Mouse (Mus musculus) liver, embryonic 15.5 days (tissue): ENCODE measurements around the gene Gsg1l. TPM values are rescaled to one million over a fixed set of nuclear protein-coding genes. Genes with fewer than 3 reads are reported as not detected.

Source experiments
- ATAC-seq: fragments of 200-750 bp; cut with Nextera tagmentation; 2 replicates; pipeline ENCODE4 v1.8.0; 2017; ENCODE audit warnings: moderate number of reproducible peaks, mild to moderate bottlenecking, moderate library complexity; ENCODE audit not compliant: insufficient read depth
- H3K27ac ChIP-seq: fragments of 300-500 bp; sonication (generic); replicated peaks from 2 replicates; pipeline ENCODE4 v1.5.1; 2015; ENCODE audit warnings: mild to moderate bottlenecking, inconsistent platforms
- H3K27me3 ChIP-seq: fragments of 300-500 bp; sonication (generic); 2 replicates; pipeline ENCODE4 v1.6.1; 2015; ENCODE audit warnings: mild to moderate bottlenecking, inconsistent platforms
- H3K36me3 ChIP-seq: fragments of 300-500 bp; sonication (generic); replicated peaks from 2 replicates; pipeline ENCODE4 v1.6.1; 2015; ENCODE audit warnings: moderate library complexity, mild to moderate bottlenecking, inconsistent platforms
- H3K4me1 ChIP-seq: fragments of 300-500 bp; sonication (generic); replicated peaks from 2 replicates; pipeline ENCODE4 v1.6.1; 2015; ENCODE audit warnings: inconsistent platforms
- H3K4me2 ChIP-seq: fragments of 300-500 bp; sonication (generic); 2 replicates; pipeline ENCODE4 v1.6.1; 2015; ENCODE audit warnings: moderate library complexity, mild to moderate bottlenecking, inconsistent platforms
- H3K4me3 ChIP-seq: fragments of 300-500 bp; sonication (generic); replicated peaks from 2 replicates; pipeline ENCODE4 v1.5.1; 2015; ENCODE audit warnings: mild to moderate bottlenecking, inconsistent platforms
- H3K9ac ChIP-seq: fragments of 300-500 bp; sonication (generic); 2 replicates; pipeline ENCODE4 v1.6.1; 2015; ENCODE audit warnings: moderate library complexity, mild to moderate bottlenecking, inconsistent platforms
- H3K9me3 ChIP-seq: fragments of 300-500 bp; sonication (generic); replicated peaks from 2 replicates; pipeline ENCODE4 v1.6.1; 2016; ENCODE audit warnings: inconsistent platforms
- WGBS: fragments of 180-500 bp; shearing (Covaris S2); methylation state at CpG from one replicate; pipeline ENCODE4 v1.1.7; 2015; ENCODE audit warnings: mixed read lengths; ENCODE audit not compliant: insufficient replicate concordance; 5-methylcytosine and 5-hydroxymethylcytosine counted together
- polyA plus RNA-seq: library from polyadenylated mRNA; unstranded; fragments of >200 nt; fragmentation: Nextera tagmentation; extraction: Ambion mirVana; gene quantifications from 2 replicates; pipeline ENCODE4 v1.2.1, GENCODE M21; 2015

Gsg1l gene
- polyA plus RNA-seq, 1 experiment from 2014 or later, result 0.09 TPM

GRCm38 (mm10) chr7:125859564-125859963 lies 222.6 kb downstream of the Gsg1l start:
- Histone ChIP-seq H3K9me3 (no peaks in the 10 kb centered on the region), H3K4me3 (no peak overlapping the region), H3K4me1 (no peaks in the 10 kb centered on the region), H3K36me3 (no peaks in the 10 kb centered on the region), H3K27ac (no peak overlapping the region), H3K9ac (no peak overlapping the region), H3K4me2 (no peak overlapping the region), H3K27me3 (no peaks in the 10 kb centered on the region)
- WGBS, result 57% methylated on average over 3 of the region's 3 CpGs
- ATAC-seq, result no peak

GRCm38 (mm10) chr7:125847528-125847866 lies 234.7 kb downstream of the Gsg1l start:
- Histone ChIP-seq H3K27ac (no peak overlapping the region), H3K4me1 (no peaks in the 10 kb centered on the region), H3K27me3 (no peaks in the 10 kb centered on the region), H3K4me3 (no peak overlapping the region), H3K36me3 (no peaks in the 10 kb centered on the region), H3K4me2 (no peak overlapping the region), H3K9me3 (no peaks in the 10 kb centered on the region), H3K9ac (no peak overlapping the region)
- no peak for ATAC-seq
- WGBS, result 65% methylated on average over 2 of the region's 2 CpGs

- Histone ChIP-seq H3K4me2 (no peak overlapping the region), H3K27ac (no peak overlapping the region), H3K4me1 (no peaks in the 10 kb centered on the region), H3K9me3 (no peaks in the 10 kb centered on the region), H3K27me3 (no peaks in the 10 kb centered on the region), H3K9ac (no peak overlapping the region), H3K36me3 (no peaks in the 10 kb centered on the region), H3K4me3 (no peak overlapping the region)
- 58% methylated on average over 8 of the region's 8 CpGs for WGBS
- no peak for ATAC-seq
Measured at GRCm38 (mm10) chr7:125846866-125847527, 235.2 kb downstream of the Gsg1l start.

- H3K4me1 ChIP-seq, result no peaks in the 10 kb centered on the region
Measured at GRCm38 (mm10) chr7:125845611-125846010, 236.6 kb downstream of the Gsg1l start.

GRCm38 (mm10) chr7:125838078-125838742 lies 244.0 kb downstream of the Gsg1l start:
- H3K9ac ChIP-seq, result no peak overlapping the region
- no peak overlapping the region for H3K27ac ChIP-seq
- no peaks in the 10 kb centered on the region for H3K4me1 ChIP-seq
- no peaks in the 10 kb centered on the region for H3K9me3 ChIP-seq
- H3K27me3 ChIP-seq, result no peaks in the 10 kb centered on the region
- no peak for ATAC-seq
- 57% methylated on average over 5 of the region's 5 CpGs for WGBS
- no peak overlapping the region for H3K4me2 ChIP-seq
- H3K36me3 ChIP-seq, result no peaks in the 10 kb centered on the region
- H3K4me3 ChIP-seq, result no peak overlapping the region

More at GRCm38 (mm10) chr7:125845611-125846010, 236.6 kb downstream of the Gsg1l start:
- 51% methylated on average over 1 of the region's 1 CpGs for WGBS
- Histone ChIP-seq H3K4me2 (no peak overlapping the region), H3K9ac (no peak overlapping the region), H3K27me3 (no peaks in the 10 kb centered on the region), H3K36me3 (no peaks in the 10 kb centered on the region), H3K4me3 (no peak overlapping the region), H3K9me3 (no peaks in the 10 kb centered on the region), H3K27ac (no peak overlapping the region)
- no peak for ATAC-seq

GRCm38 (mm10) chr7:125833471-125833870 lies 248.7 kb downstream of the Gsg1l start:
- Histone ChIP-seq H3K4me1 (no peaks in the 10 kb centered on the region; the same call in 1 of the 2 replicates), H3K36me3 (no peaks in the 10 kb centered on the region), H3K9ac (no peak overlapping the region), H3K27me3 (no peaks in the 10 kb centered on the region), H3K9me3 (no peaks in the 10 kb centered on the region), H3K4me2 (no peak overlapping the region), H3K4me3 (no peak overlapping the region), H3K27ac (no peak overlapping the region)
- WGBS, result 71% methylated on average over 2 of the region's 2 CpGs
- ATAC-seq, result no peak

- Histone ChIP-seq H3K4me3 (no peak overlapping the region), H3K9ac (no peak overlapping the region), H3K9me3 (no peaks in the 10 kb centered on the region), H3K27me3 (no peaks in the 10 kb centered on the region), H3K27ac (no peak overlapping the region), H3K36me3 (no peaks in the 10 kb centered on the region), H3K4me1 (no peaks in the 10 kb centered on the region; the same call in 1 of the 2 replicates), H3K4me2 (no peak overlapping the region)
- 6% methylated on average over 1 of the region's 1 CpGs for WGBS
- ATAC-seq, result no peak
Measured at GRCm38 (mm10) chr7:125832767-125833166, 249.4 kb downstream of the Gsg1l start.

GRCm38 (mm10) chr7:125829121-125829666 lies 253.0 kb downstream of the Gsg1l start:
- no peak overlapping the region for H3K4me2 ChIP-seq
- no peaks in the 10 kb centered on the region for H3K36me3 ChIP-seq
- 47% methylated on average over 3 of the region's 3 CpGs for WGBS
- no peak overlapping the region for H3K4me3 ChIP-seq
- no peak for ATAC-seq
- H3K9ac ChIP-seq, result no peak overlapping the region
- H3K4me1 ChIP-seq, result no peaks in the 10 kb centered on the region; the same call in 1 of the 2 replicates
- H3K27me3 ChIP-seq, result no peaks in the 10 kb centered on the region
- H3K9me3 ChIP-seq, result no peaks in the 10 kb centered on the region
- no peak overlapping the region for H3K27ac ChIP-seq

- Histone ChIP-seq H3K27ac (no peak overlapping the region), H3K36me3 (no peaks in the 10 kb centered on the region), H3K4me2 (no peak overlapping the region), H3K9me3 (no peaks in the 10 kb centered on the region), H3K27me3 (no peaks in the 10 kb centered on the region), H3K9ac (no peak overlapping the region), H3K4me1 (no peaks in the 10 kb centered on the region; the same call in 1 of the 2 replicates), H3K4me3 (no peak overlapping the region)
- ATAC-seq, result no peak
- 72% methylated on average over 5 of the region's 5 CpGs for WGBS
Measured at GRCm38 (mm10) chr7:125828561-125828960, 253.7 kb downstream of the Gsg1l start.
